Mouse (Mus musculus) kidney, adult 2 months (tissue): ENCODE measurements around the gene Csnk2b. TPM values are rescaled to one million over a fixed set of nuclear protein-coding genes. Genes with fewer than 3 reads are reported as not detected.
"Not testable (repeated sequence)": the region's sequence is repeated elsewhere in the genome, so short reads cannot be mapped to it uniquely, and the experiment has no call there.

Experiments used
- DNase-seq: peaks from one replicate; pipeline ENCODE4 v3.0.0; 2021
- H3K27ac ChIP-seq: fragments of 200-500 bp; 2 replicates; pipeline ENCODE4 v1.5.1; 2012; ENCODE audit warnings: low read depth, low read length, control low read depth, inconsistent platforms; ENCODE audit not compliant: insufficient read depth
- H3K27me3 ChIP-seq: fragments of 200-500 bp; replicated peaks from 2 replicates; pipeline ENCODE4 v1.6.1; 2012; ENCODE audit warnings: mild to moderate bottlenecking, moderate library complexity, low read length, inconsistent platforms; ENCODE audit not compliant: control insufficient read depth, insufficient read depth
- H3K36me3 ChIP-seq: fragments of 200-500 bp; 2 replicates; pipeline ENCODE4 v1.6.1; 2012; ENCODE audit warnings: mild to moderate bottlenecking, moderate library complexity, low read length, inconsistent platforms; ENCODE audit not compliant: control insufficient read depth, insufficient read depth
- H3K4me1 ChIP-seq: fragments of 200-500 bp; 2 replicates; pipeline ENCODE4 v1.6.1; 2011; ENCODE audit warnings: low read length; ENCODE audit not compliant: control insufficient read depth, insufficient read depth
- H3K4me3 ChIP-seq: fragments of 200-500 bp; 2 replicates; pipeline ENCODE4 v1.5.1; 2011; ENCODE audit warnings: mild to moderate bottlenecking, low read depth, low read length, control low read depth; ENCODE audit not compliant: insufficient read depth
- CTCF ChIP-seq: fragments of 200-500 bp; conservative IDR thresholded peaks from 2 replicates; pipeline ENCODE4 v1.5.1; 2011; ENCODE audit warnings: low read depth, mild to moderate bottlenecking, control low read depth, low read length, moderate library complexity, mixed read lengths; ENCODE audit not compliant: insufficient read depth, insufficient read length
- POLR2A ChIP-seq: fragments of 200-500 bp; IDR thresholded peaks from one replicate; pipeline ENCODE4 v1.6.1; 2011; ENCODE audit warnings: low read depth, low read length, control low read depth
- WGBS: fragments of 180-500 bp; shearing (Covaris S2); methylation state at CpG from one replicate; pipeline ENCODE4 v1.1.7; 2018; 5-methylcytosine and 5-hydroxymethylcytosine counted together
- polyA plus RNA-seq: library from polyadenylated mRNA; depleted of rRNA; stranded (reverse); fragments of >200 nt; gene quantifications from 2 replicates; pipeline ENCODE4 v1.2.3, GENCODE M21; 2012

Gene Csnk2b
- polyA plus RNA-seq, 1 experiment, result 474 TPM

GRCm38 (mm10) chr17:35128996-35129395 is 7.1 kb upstream of the Csnk2b start:
- no peak for DNase-seq
- H3K4me3 ChIP-seq, result no peak overlapping the region
- TF ChIP-seq POLR2A (no peak), CTCF (no peak)
- no peaks in the 10 kb centered on the region; the same call in 1 of the 2 replicates for H3K36me3 ChIP-seq
- H3K27ac ChIP-seq, result no peak overlapping the region
- H3K4me1 ChIP-seq, result peaks cover 23% of the 10 kb centered on the region; the same call in 1 of the 2 replicates
- WGBS, result 52% methylated on average over 11 of the region's 11 CpGs
- H3K27me3 ChIP-seq, result no peaks in the 10 kb centered on the region

- WGBS, result 52% methylated on average over 13 of the region's 13 CpGs
- peaks cover 23% of the 10 kb centered on the region; the same call in 1 of the 2 replicates for H3K4me1 ChIP-seq
- no peaks in the 10 kb centered on the region for H3K27me3 ChIP-seq
- TF ChIP-seq CTCF, result no peak
- no peak for TF ChIP-seq POLR2A
- H3K4me3 ChIP-seq, result peak overlapping the region; percentile 96
- DNase-seq, result no peak
- peak overlapping the region; percentile 87; the same call in 1 of the 2 replicates for H3K27ac ChIP-seq
- H3K36me3 ChIP-seq, result no peaks in the 10 kb centered on the region; the same call in 1 of the 2 replicates
Measured at GRCm38 (mm10) chr17:35127017-35127416, 5.2 kb upstream of the Csnk2b start.

- Histone ChIP-seq H3K4me1 (peaks cover 23% of the 10 kb centered on the region; the same call in 1 of the 2 replicates), H3K4me3 (peak within 1 kb of the TSS; percentile 96), H3K36me3 (no peaks in the 10 kb centered on the region; the same call in 1 of the 2 replicates), H3K27me3 (no peaks in the 10 kb centered on the region), H3K27ac (peak within 1 kb of the TSS; percentile 87)
- peak; percentile 82 for DNase-seq
- under 1% methylated on average over 36 of the region's 36 CpGs for whole genome bisulfite sequencing
- TF ChIP-seq POLR2A (peak; percentile 48), CTCF (no peak)
Measured at GRCm38 (mm10) chr17:35126206-35126611, 4.4 kb upstream of the Csnk2b start, which contains the start of gene D17H6S53E. Gene D17H6S53E, plus strand, starts transcription at chr17:35126373.

- Histone ChIP-seq H3K4me3 (peak overlapping the region; percentile 96), H3K27ac (peak overlapping the region; percentile 61; the same call in 1 of the 2 replicates), H3K27me3 (no peaks in the 10 kb centered on the region), H3K36me3 (no peaks in the 10 kb centered on the region; the same call in 1 of the 2 replicates), H3K4me1 (peaks cover 23% of the 10 kb centered on the region; the same call in 1 of the 2 replicates)
- WGBS, result 23% methylated on average over 6 of the region's 6 CpGs
- peak; percentile 30 for DNase-seq
- no peak for TF ChIP-seq POLR2A
- TF ChIP-seq CTCF, result no peak
Measured at GRCm38 (mm10) chr17:35125578-35125977, 3.7 kb upstream of the Csnk2b start.

- 96% methylated on average over 1 of the region's 1 CpGs for WGBS
- H3K4me3 ChIP-seq, result no peak overlapping the region
- TF ChIP-seq POLR2A (no peak), CTCF (no peak)
- peaks cover 25% of the 10 kb centered on the region; the same call in 1 of the 2 replicates for H3K4me1 ChIP-seq
- no peaks in the 10 kb centered on the region; the same call in 1 of the 2 replicates for H3K36me3 ChIP-seq
- no peak for DNase-seq
- peak overlapping the region; percentile 61; the same call in 1 of the 2 replicates for H3K27ac ChIP-seq
- H3K27me3 ChIP-seq, result no peaks in the 10 kb centered on the region
Measured at GRCm38 (mm10) chr17:35125081-35125480, 3.2 kb upstream of the Csnk2b start.

- Histone ChIP-seq H3K4me1 (peaks cover 26% of the 10 kb centered on the region; the same call in 1 of the 2 replicates), H3K27ac (peak overlapping the region; percentile 21; the same call in 1 of the 2 replicates)
- H3K4me3 ChIP-seq, H3K27me3 ChIP-seq, H3K36me3 ChIP-seq: not testable (repeated sequence)
- DNase-seq, result peak; percentile 62
- 80% methylated on average over 12 of the region's 12 CpGs for WGBS
Measured at GRCm38 (mm10) chr17:35124261-35124896, 2.5 kb upstream of the Csnk2b start.

- H3K36me3 ChIP-seq, H3K4me3 ChIP-seq, H3K27ac ChIP-seq, DNase-seq, H3K27me3 ChIP-seq: not testable (repeated sequence)
- H3K4me1 ChIP-seq, result peaks cover 26% of the 10 kb centered on the region; the same call in 1 of the 2 replicates
- 93% methylated on average over 9 of the region's 9 CpGs for WGBS
Measured at GRCm38 (mm10) chr17:35123287-35123686, 1.4 kb upstream of the Csnk2b start.
